Mouse (Mus musculus) c-Kit-positive CD71-negative TER-119-negative erythroid progenitor cells, embryonic 14.5 days (primary cell): ENCODE results near the gene Hnrnpa3.
"Not testable (repeated sequence)": the region's sequence is repeated elsewhere in the genome, so short reads cannot be mapped to it uniquely, and the experiment has no call there.

Experiments
- DNase-seq: peaks from one replicate; pipeline ENCODE4 v3.0.0-alpha.2; 2013; ENCODE audit warnings: low read depth

Gene Hnrnpa3

DNA sequence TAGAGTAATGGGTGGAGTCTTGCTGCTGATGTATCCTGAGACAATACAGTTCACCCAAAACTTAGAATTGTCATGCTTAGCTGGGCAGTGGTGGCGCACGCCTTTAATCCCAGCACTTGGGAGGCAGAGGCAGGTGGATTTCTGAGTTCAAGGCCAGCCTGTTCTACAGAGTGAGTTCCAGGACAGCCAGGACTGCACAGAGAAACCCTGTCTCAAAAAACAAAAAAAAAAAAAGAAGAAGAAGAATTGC lies 22.1 kb upstream of the Hnrnpa3 start:
- not testable (repeated sequence) for DNase-seq

DNA sequence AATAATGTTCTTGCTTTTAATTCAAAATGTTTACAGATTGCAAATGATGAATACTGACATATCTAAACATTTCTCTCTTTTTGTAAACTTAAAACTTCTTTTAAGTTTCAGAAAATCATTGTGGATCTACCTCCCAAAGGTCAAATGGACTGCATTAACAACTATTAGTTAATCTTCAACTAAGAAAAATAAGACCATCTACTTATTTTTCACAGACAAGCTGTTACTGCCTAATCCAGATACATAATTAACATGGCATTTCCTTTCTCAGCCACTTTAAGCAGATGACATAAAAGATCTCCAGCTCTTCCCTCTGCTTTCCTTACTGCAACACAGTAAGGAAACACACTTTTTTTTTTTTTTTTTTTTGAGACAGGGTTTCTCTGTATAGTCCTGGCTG lies 21.7 kb upstream of the Hnrnpa3 start:
- DNase-seq, result no peak

GRCm38 (mm10) chr2:75637822-75638221 lies 21.2 kb upstream of the Hnrnpa3 start:
- not testable (repeated sequence) for DNase-seq

DNA sequence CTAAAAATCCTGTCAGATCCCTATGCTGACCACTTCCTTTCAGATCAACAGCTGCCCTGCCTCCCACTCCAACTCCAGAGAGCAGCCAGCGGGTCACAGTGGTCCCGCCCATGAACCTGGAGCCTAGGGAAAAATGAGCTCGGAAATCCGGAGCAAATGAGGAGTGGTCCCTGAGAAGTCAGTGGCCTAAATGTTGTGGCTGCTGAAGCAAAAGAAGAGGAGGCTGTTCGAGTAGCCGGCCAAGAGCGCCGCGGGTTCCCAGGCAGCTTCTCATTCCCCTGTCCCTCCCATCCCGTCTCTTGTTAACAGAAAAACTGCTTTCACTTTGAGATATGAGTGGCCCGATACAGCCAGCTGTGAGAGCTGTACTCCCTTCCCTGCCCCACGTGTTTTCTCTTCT lies 19.5 kb upstream of the Hnrnpa3 start:
- not testable (repeated sequence) for DNase-seq

DNA sequence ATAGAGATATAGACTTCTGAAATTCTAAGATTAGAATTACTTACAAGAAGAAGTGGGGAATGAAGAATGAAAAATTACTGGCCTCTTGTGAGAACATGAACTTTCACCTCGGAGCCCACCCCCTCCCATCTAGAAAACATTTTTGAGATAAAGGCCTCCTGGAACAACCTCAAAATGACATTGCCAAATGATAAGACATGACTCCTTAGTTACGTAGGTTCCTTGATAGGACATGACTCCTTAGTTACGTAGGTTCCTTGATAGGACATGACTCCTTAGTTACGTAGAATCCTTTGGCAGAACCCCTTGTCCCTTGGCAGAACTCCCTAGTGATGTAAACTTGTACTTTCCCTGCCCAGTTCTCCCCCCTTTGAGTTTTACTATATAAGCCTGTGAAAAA lies 16.7 kb upstream of the Hnrnpa3 start:
- not testable (repeated sequence) for DNase-seq

DNA sequence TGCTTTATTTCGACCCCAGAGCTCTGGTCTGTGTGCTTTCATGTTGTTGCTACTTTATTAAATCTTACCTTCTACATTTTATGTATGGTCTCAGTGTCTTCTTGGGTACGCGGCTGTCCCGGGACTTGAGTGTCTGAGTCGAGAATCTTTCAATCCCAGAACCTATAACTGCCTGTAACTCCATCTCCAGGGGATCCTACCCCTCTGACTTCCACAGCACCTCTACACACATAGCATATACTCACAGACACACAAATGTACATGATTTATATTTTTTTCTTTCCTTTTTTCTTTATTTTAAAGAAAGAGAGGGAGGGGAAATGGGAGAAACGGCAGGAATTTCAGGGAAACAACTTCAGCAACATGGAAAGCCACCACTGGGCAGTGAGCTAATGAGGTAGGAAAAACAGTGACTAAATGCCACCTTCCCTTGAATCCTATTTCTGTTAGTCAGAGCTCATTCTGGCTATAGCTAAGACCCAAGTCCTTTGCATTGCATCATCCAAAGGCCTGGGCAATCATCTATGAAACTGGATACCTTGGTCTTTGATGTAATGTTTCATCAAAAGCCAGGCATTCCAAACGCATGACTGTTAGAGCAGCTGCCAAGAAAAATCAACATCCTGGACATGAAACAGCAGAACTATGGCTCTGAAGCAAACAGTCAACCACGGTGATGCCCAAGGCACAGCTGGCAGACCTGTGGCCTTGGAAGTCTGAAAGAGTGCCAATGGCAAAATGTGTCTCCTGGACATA lies 16.1 kb upstream of the Hnrnpa3 start:
- no peak for DNase-seq

GRCm38 (mm10) chr2:75643950-75644349 lies 15.1 kb upstream of the Hnrnpa3 start:
- DNase-seq, result no peak

DNA sequence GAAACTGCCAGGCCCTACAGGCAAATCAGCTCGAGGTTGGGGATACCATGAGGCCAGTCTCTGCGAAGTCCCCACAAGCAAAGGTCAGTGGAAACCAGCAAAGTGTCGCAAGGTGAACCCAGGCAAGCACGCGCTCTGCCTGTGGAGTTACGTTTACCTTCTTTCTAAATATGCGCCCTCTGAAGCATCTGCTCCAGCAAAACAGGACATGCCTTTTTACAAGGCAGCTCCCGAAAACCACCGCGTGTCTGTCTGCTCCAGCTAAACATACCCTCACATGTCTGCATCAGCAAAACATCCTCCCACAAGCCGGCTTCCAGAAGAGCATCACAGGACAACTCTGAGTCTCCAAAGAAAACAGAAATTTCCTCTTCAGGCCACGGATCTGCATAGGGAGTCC lies 13.8 kb upstream of the Hnrnpa3 start:
- DNase-seq, result no peak

DNA sequence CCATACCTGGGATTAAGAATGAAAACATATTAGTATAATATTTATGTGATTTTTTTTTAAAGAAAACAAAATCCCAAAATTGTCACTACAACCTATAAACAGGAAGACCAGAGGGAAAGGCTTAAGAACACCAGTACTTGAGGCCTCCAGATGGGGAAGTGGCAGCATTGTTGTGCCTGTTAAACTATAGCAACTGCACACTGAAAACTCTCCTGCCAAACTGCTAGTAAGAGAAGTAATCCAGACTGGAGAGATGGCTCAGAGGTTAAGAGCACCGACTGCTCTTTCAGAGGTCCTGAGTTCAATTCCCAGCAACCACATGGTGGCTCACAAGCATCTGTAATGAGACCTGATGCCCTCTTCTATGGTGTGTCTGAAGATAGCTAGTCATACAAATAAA lies 8.6 kb upstream of the Hnrnpa3 start:
- DNase-seq, result no peak

DNA sequence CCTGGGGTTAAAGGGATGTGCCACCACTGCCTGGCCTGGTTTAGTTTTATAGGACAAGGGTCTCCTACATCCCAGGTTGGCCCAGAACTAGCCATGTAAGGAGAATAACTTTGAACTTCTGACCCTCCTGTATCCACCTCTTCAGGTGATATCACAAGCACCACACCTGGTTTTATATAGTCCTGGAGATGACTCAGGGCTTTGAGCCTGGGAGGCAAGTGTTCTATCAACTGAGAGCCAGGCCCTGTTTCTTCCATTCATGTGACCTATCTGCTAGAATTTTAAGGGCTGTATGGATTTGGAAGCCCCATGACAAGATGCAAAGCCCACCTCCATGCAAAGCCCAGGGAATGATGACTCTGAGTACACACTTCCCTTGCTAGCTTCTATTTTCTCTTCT lies 5.9 kb upstream of the Hnrnpa3 start:
- DNase-seq, result no peak

GRCm38 (mm10) chr2:75654679-75655078 lies 4.4 kb upstream of the Hnrnpa3 start:
- DNase-seq, result no peak

- no peak for DNase-seq
Observed at GRCm38 (mm10) chr2:75656924-75657323, 2.1 kb upstream of the Hnrnpa3 start.

- no peak for DNase-seq
Observed at GRCm38 (mm10) chr2:75657907-75658691, 962 bp upstream of the Hnrnpa3 start.

- DNase-seq, result peak; percentile 60
Observed at GRCm38 (mm10) chr2:75659629-75659960, 534 bp downstream of the Hnrnpa3 start.

DNA sequence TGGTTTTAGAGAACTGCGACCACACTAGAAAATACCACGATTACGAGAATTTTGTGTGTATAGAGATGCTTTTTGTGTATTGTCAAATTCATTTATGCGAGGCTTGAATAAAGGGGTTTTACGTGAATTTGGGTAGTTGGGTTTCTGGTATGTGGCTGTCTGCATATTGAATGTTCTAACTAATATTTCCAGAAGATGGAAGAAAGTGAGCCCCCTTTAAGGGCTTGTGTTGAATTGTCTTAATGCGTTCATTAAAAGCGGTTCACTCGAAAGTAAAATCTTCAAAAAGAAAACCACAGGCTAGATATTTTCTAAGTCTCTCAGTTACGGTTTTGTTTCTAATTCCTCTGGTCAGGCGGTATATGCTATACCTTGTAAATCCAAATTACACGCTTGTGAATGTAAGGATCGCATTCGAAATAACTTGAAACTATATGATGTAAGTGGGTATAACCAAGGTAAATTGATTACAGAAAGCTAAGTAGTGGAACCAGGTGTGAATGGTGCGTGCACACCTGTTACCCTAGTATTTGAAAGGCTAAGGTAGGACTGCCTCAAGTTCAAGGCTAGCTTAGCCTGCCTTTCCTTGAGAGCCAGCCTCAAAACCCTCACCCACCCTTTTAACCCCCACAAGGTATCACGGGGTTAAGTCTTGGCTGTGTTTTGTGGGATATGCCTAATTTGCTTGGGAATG lies 1.3 kb downstream of the Hnrnpa3 start:
- DNase-seq, result no peak

DNA sequence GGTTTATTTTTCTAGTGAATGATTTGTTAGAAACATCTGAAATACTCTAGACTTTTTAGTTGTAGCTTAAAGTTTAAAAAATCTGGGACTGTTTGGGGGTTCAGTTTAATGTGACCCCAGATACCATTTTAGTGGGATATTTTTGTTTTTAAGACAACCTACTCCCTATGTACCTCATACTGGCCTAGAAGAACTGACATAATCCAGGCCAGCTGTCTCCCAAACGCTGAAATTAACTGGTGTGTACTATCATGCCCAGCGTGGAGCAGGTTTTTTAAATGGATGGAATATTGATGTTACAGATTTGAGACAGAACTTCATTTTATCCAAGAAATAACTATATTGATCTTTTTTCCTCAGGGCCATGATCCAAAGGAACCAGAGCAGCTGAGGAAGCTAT lies 2.0 kb downstream of the Hnrnpa3 start:
- DNase-seq, result no peak

- DNase-seq, result no peak
Observed at GRCm38 (mm10) chr2:75669491-75670445, 10.7 kb downstream of the Hnrnpa3 start.

- no peak for DNase-seq
Observed at GRCm38 (mm10) chr2:75670446-75671336, 11.6 kb downstream of the Hnrnpa3 start.

DNA sequence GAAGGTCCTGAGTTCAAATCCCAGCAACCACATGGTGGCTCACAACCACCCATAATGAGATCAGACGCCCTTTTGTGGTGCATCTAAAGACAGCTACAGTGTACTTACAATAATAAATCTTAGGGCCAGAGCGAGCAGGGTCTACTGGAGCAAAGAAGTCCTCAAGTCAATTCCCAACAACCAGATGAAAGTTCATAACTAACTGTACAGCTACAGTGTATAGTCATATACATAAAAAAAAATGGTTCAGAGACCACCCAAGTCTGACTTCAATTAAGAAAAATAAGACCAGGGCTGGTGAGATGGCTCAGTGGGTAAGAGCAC lies 12.2 kb downstream of the Hnrnpa3 start:
- no peak for DNase-seq

DNA sequence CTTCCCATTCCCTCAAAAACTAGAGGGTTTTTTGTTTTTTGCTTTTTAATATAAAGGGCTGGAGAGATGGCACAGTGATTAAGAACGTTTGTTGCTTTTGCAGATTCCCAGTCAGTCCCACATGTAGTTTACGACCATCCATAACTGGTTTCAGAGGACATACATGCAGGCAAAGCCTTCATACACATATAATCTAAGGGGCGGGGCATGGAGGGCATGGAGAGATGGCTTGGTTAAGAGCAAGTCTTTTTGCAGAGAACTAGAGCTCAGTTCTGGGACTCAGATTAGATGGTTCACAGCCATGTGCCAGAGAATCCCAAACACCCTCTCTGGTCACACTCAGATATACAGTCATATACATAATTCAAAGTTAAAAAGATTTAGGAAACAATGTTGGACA lies 13.5 kb downstream of the Hnrnpa3 start:
- no peak for DNase-seq

GRCm38 (mm10) chr2:75676567-75676966 lies 17.5 kb downstream of the Hnrnpa3 start:
- no peak for DNase-seq
